Mouse (Mus musculus) limb, embryonic 14.5 days (tissue): ENCODE data around the gene Actl11. TPM values are rescaled to one million over a fixed set of nuclear protein-coding genes. Genes with fewer than 3 reads are reported as not detected.

Experiments used
- ATAC-seq: fragments of 200-750 bp; cut with Nextera tagmentation; 2 replicates; pipeline ENCODE4 v1.8.0; 2017; ENCODE audit warnings: low read depth, moderate number of reproducible peaks, moderate TSS enrichment; ENCODE audit not compliant: low FRiP score
- DNase-seq: peaks from one replicate; pipeline ENCODE4 v3.0.0-alpha.2; 2015; ENCODE audit warnings: low spot score
- H3K27ac ChIP-seq: fragments of 300-500 bp; sonication (generic); replicated peaks from 2 replicates; pipeline ENCODE4 v1.5.1; 2014; ENCODE audit warnings: low read depth, mild to moderate bottlenecking, low read length, moderate library complexity, mixed read lengths
- H3K27me3 ChIP-seq: fragments of 300-500 bp; sonication (generic); 2 replicates; pipeline ENCODE4 v1.6.1; 2014; ENCODE audit warnings: low read length, mixed read lengths; ENCODE audit not compliant: control insufficient read depth, insufficient read depth
- H3K36me3 ChIP-seq: fragments of 300-500 bp; sonication (generic); 2 replicates; pipeline ENCODE4 v1.6.1; 2014; ENCODE audit warnings: mild to moderate bottlenecking, low read length, moderate library complexity, mixed read lengths; ENCODE audit not compliant: control insufficient read depth, insufficient read depth
- H3K4me1 ChIP-seq: fragments of 300-500 bp; sonication (generic); 2 replicates; pipeline ENCODE4 v1.6.1; 2014; ENCODE audit warnings: antibody characterized with exemption, low read length, mixed read lengths; ENCODE audit not compliant: control insufficient read depth, insufficient read depth
- H3K4me2 ChIP-seq: fragments of 300-500 bp; sonication (generic); replicated peaks from 2 replicates; pipeline ENCODE4 v1.6.1; 2014; ENCODE audit warnings: low read depth, mild to moderate bottlenecking, low read length, moderate library complexity; ENCODE audit not compliant: severe bottlenecking
- H3K4me3 ChIP-seq: fragments of 300-500 bp; sonication (generic); replicated peaks from 2 replicates; pipeline ENCODE4 v1.5.1; 2014; ENCODE audit warnings: low read length
- H3K9ac ChIP-seq: fragments of 300-500 bp; sonication (generic); 2 replicates; pipeline ENCODE4 v1.6.1; 2014; ENCODE audit warnings: mild to moderate bottlenecking, low read depth, low read length, moderate library complexity; ENCODE audit not compliant: severe bottlenecking
- H3K9me3 ChIP-seq: fragments of 300-500 bp; sonication (generic); 2 replicates; pipeline ENCODE4 v1.6.1; 2016; ENCODE audit warnings: low read length; ENCODE audit not compliant: control insufficient read depth
- POLR2A ChIP-seq: fragments of 200-500 bp; IDR thresholded peaks from 2 replicates; pipeline ENCODE4 v1.8.0; 2012; ENCODE audit warnings: inconsistent platforms, mild to moderate bottlenecking, moderate library complexity, borderline replicate concordance; ENCODE audit not compliant: insufficient read depth, insufficient read length; ENCODE audit errors: extremely low read depth
- WGBS: fragments of 180-500 bp; shearing (Covaris S2); extraction: QIAGEN DNeasy Blood & Tissue Kit; methylation state at CpG from one replicate; pipeline ENCODE4 v1.1.7; 2014; 5-methylcytosine and 5-hydroxymethylcytosine counted together
- polyA plus RNA-seq, 2 experiments: library from polyadenylated mRNA; depleted of rRNA in 1 of 2; stranded (reverse) in 1 of 2; unstranded in 1 of 2; fragments of >200 nt; fragmentation: Nextera tagmentation in 1 of 2; extraction: Ambion mirVana in 1 of 2; gene quantifications; 2 replicates each; pipeline versions ENCODE4 v1.2.1 to v1.2.3; 2012 to 2014

Actl11 gene
- polyA plus RNA-seq, 2 experiments = not detected

DNA sequence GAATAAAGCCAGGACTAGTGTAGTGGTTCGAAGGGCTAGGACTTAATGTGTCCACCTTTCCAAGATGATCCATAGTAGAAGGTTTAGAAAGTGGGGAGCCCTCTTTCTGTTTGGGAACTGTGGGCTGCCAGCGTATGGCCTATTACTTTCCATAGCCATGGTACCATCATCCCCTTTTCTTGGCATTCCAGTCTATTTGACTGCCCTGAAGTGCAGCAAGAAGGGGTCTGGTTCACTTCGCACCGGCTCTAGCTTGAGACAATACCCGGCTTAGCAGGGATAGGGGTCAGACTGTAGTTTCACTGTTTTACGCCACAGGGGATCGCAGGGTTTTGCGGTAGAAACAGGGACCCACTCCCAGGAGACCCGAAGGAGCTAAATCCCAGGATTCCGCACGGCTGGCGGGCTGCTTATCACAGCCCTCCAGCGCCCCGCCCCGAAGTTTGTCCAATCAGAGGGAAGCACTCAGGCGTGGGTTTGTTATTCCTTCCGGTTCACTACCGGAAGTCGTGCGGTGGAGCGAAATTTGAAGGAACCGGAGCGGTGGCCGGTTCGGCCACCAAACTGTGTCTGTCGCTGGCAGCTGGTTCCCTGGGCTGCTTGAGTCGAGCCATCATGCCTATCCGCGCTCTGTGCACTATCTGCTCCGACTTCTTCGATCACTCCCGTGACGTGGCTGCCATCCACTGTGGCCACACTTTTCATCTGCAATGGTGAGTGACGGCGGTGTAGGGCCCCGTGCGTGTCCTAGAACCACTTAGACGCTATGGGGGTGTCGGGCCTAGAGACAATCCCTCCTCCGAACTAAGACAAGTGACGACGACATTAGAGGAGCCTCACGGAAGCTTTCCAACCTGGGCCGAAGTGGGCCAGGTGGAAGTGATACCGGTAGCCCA is 22.4 kb downstream of the Actl11 start:
- Histone ChIP-seq H3K4me2 (peak overlapping the region; percentile 78), H3K9me3 (no peaks in the 10 kb centered on the region)
- 11% methylated on average over 45 of the region's 45 CpGs for WGBS

DNA sequence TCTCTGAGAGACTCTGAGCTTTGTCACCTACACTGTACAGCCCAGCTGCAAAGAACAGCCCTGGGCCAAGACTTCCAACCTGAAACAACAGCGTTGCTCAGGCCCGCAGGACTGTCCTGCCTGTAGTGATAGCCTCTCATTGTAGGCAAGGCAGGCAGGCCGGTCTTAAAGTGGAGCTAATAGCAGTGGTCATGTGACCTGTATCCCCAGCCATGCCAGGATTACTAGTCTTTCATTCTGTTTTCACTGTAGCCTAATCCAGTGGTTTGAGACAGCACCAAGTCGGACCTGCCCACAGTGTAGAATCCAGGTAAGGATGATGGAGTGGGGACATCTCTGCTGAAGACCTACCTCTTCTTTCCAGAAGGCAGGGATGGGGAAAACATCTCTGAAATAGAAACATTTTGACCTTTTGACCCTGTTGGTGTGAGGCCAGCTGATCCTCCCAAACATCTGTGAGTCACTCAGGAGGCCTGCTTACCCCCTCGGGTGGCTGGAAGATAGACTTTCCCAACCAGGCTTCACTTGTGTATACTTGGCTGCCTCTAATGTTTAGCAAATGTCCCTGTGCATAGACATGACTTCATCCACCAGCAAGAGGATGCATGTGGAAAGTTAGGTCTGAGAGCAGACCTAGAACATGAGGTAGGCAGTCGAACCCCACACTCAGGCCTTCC is 27.5 kb downstream of the Actl11 start:
- Histone ChIP-seq H3K9me3 (no peaks in the 10 kb centered on the region), H3K4me3 (no peak overlapping the region), H3K36me3 (peaks cover 16% of the 10 kb centered on the region; the same call in 1 of the 2 replicates), H3K4me1 (peaks cover 3% of the 10 kb centered on the region; the same call in 1 of the 2 replicates), H3K27me3 (no peaks in the 10 kb centered on the region), H3K4me2 (no peak overlapping the region), H3K27ac (no peak overlapping the region), H3K9ac (no peak overlapping the region)
- TF ChIP-seq POLR2A = no peak
- no peak for DNase-seq
- 77% methylated on average over 6 of the region's 6 CpGs for WGBS
- no peak for ATAC-seq

More for the DNA sequence above, 22.4 kb downstream of the Actl11 start:
- TF ChIP-seq POLR2A = peak; percentile 73; the same call in 1 of the 2 replicates
- DNase-seq = peak; percentile 95
- peak; percentile 94 for ATAC-seq
- no peaks in the 10 kb centered on the region for H3K27me3 ChIP-seq
- H3K4me3 ChIP-seq = peak overlapping the region; percentile 68
- H3K27ac ChIP-seq = peak overlapping the region; percentile 65; the same call in 1 of the 2 replicates
- peaks cover 3% of the 10 kb centered on the region; the same call in 1 of the 2 replicates for H3K4me1 ChIP-seq
- H3K36me3 ChIP-seq = no peaks in the 10 kb centered on the region; the same call in 1 of the 2 replicates
- H3K9ac ChIP-seq = peak overlapping the region; percentile 59

DNA sequence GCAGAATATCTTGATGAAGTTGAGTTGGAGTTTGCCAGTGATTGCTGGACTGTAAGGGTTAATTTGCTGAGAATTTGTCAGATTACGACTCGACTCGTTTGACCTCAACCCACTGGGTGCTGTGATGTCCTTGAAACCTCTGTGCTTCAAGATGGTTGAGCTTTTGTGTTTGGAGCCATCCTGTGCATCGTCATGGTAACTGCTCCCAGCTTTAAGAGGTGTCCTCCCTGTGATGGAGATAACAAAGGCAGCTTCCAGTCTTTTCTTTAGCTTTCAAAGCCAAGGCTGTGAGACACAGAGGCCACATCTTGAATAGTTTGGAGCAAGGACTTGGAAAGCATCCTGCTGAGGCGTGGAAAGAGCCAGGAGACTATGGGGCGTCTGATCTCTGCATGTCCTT is 28.9 kb downstream of the Actl11 start:
- no peak for ATAC-seq
- Histone ChIP-seq H3K27me3 (no peaks in the 10 kb centered on the region), H3K4me1 (no peaks in the 10 kb centered on the region), H3K9ac (no peak overlapping the region), H3K4me3 (no peak overlapping the region), H3K27ac (no peak overlapping the region), H3K9me3 (no peaks in the 10 kb centered on the region), H3K36me3 (peaks cover 25% of the 10 kb centered on the region), H3K4me2 (no peak overlapping the region)
- DNase-seq = no peak
- WGBS = 60% methylated on average over 6 of the region's 6 CpGs
- no peak for TF ChIP-seq POLR2A

DNA sequence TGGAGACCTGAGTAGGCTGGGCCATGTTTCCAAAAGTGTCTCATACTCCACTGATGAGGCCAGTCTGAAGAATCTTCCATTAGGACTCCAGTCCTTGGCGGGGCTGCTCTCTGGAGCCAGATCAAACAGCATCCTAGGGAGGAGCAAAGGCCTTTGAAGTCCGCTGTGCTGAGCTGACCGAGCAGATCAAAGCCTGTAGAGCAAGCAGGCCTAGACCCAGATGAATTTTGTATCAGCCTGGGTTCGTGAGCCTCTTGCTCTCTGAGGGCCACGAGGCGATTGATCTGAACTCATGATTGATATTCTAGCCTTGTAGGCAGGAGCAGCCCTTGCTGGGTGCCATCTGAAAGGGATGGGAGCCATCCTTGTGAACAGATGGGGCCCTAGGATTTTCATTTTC is 31.6 kb downstream of the Actl11 start:
- 21% methylated on average over 6 of the region's 6 CpGs for WGBS
- Histone ChIP-seq H3K27me3 (no peaks in the 10 kb centered on the region), H3K4me3 (no peak overlapping the region), H3K9me3 (no peaks in the 10 kb centered on the region), H3K9ac (no peak overlapping the region), H3K27ac (no peak overlapping the region), H3K4me2 (no peak overlapping the region), H3K36me3 (peaks cover 28% of the 10 kb centered on the region), H3K4me1 (no peaks in the 10 kb centered on the region)
- TF ChIP-seq POLR2A = no peak
- no peak for ATAC-seq
- DNase-seq = no peak

GRCm38 (mm10) chr9:107960928-107961327 is 32.7 kb downstream of the Actl11 start:
- DNase-seq = no peak
- Histone ChIP-seq H3K27me3 (no peaks in the 10 kb centered on the region), H3K4me2 (no peak overlapping the region), H3K4me3 (no peak overlapping the region), H3K27ac (no peak overlapping the region), H3K36me3 (peaks cover 28% of the 10 kb centered on the region), H3K9me3 (no peaks in the 10 kb centered on the region), H3K4me1 (no peaks in the 10 kb centered on the region), H3K9ac (no peak overlapping the region)
- no peak for TF ChIP-seq POLR2A
- 81% methylated on average over 4 of the region's 4 CpGs for WGBS
- no peak for ATAC-seq
